Mouse (Mus musculus) liver, adult 2 months (tissue): ENCODE measurements around the gene Map1b.

Experiments
- CTCF ChIP-seq: fragments of 200-500 bp; IDR thresholded peaks from 2 replicates; pipeline ENCODE4 v1.5.1; 2011; ENCODE audit warnings: low read depth, low read length, control low read depth
- POLR2A ChIP-seq: fragments of 200-500 bp; IDR thresholded peaks from 2 replicates; pipeline ENCODE4 v1.6.1; 2011; ENCODE audit warnings: low read length, control low read depth; ENCODE audit not compliant: insufficient read depth; ENCODE audit errors: extremely low read depth

DNA sequence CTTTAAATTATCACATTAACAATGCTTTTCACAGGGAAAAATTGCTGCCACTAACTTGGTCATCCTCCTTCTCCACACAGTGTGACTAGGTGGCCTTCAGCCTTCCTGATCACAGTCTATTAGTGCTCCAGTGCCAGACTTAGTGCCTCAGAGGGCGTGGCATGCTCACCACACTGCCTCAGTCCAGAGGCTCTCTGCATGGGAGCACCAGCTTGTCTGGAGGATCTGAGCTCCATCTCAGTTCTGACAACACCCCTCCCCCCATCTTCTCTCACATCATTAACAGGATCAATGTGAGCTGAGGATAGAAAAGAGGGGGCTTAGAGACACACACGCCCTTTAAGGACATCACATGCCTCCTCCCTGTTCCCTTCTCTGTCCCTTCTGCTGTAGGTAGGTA is 50.3 kb downstream of the Map1b start:
- TF ChIP-seq CTCF (no peak), POLR2A (no peak)
